Mouse (Mus musculus): ENCODE results near the gene Gm14085. TPM values are rescaled to one million over a fixed set of nuclear protein-coding genes. Genes with fewer than 3 reads are reported as not detected.

Gene Gm14085
- polyA plus RNA-seq, 1 experiment from 2014 or later = 0.07 TPM

DNA sequence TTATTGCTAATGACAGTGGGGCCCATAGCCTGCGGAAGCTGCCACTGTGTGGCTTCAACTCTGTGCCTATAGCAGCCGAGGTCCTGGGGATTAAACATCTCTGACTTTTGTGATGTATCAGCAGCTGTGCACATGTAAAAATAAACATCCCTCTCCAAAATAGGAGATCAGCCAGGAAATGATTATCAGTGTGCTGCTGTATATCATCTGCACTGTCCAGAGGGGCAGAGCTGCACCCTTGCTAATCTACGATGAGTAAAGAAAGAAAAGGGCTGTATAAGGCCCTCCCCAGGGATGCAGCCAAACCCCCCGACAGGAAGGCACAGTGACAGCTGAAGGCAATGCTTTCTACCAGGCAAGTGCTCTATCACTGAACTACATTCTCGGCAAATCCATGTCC is 91.6 kb downstream of the Gm14085 start:
- Histone ChIP-seq H3K27ac (ENCODE audit: low read length) (peak overlapping the region; percentile 71; the same call in 1 of the 2 replicates), H3K4me1 (ENCODE audit: insufficient read depth, low read length) (peaks cover 13% of the 10 kb centered on the region), H3K4me3 (ENCODE audit: low read length) (no peak overlapping the region), H3K36me3 (ENCODE audit: insufficient read depth, low read length) (no peaks in the 10 kb centered on the region), H3K9me3 (ENCODE audit: low read length) (no peaks in the 10 kb centered on the region), H3K9ac (replicated peaks; ENCODE audit: low read length) (no peak overlapping the region), H3K4me2 (replicated peaks; ENCODE audit: low read depth, low read length) (0 out of 2 replicates have a peak overlapping the region, but pooled peaks have one; percentile 18), H3K27me3 (ENCODE audit: insufficient read depth, low read length) (no peaks in the 10 kb centered on the region)
- ATAC-seq (ENCODE audit: low FRiP score, low TSS enrichment) = peak; percentile 78; the same call in 1 of the 2 replicates
- WGBS = 36% methylated on average over 5 of the region's 5 CpGs

DNA sequence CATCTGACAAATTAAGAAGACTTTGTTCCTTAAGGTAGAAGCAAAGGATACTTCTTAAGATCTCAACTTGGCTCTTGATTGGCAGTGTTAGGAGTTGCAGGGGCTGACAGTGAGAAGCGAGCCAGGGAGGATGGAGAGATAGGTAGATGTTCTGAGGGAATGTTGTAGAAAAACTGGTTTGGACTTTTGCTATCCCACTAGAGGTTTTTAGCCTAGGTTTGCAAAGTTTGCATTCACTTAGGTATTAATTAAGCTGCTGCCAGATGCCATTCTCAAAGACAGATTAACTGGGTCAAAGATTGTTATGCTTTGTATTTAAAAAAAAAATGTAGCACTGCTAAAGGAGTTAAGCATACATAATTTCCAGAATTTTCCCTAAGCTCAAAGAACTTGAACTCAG is 92.6 kb downstream of the Gm14085 start:
- H3K36me3 ChIP-seq (ENCODE audit: insufficient read depth, low read length) = no peaks in the 10 kb centered on the region
- no peak overlapping the region for H3K4me3 ChIP-seq (ENCODE audit: low read length)
- no peak overlapping the region for H3K9ac ChIP-seq (replicated peaks; ENCODE audit: low read length)
- WGBS = 70% methylated on average over 1 of the region's 1 CpGs
- H3K4me2 ChIP-seq (replicated peaks; ENCODE audit: low read depth, low read length) = no peak overlapping the region
- ATAC-seq (ENCODE audit: low FRiP score, low TSS enrichment) = no peak
- no peaks in the 10 kb centered on the region for H3K9me3 ChIP-seq (ENCODE audit: low read length)
- H3K4me1 ChIP-seq (ENCODE audit: insufficient read depth, low read length) = peaks cover 13% of the 10 kb centered on the region
- no peak overlapping the region for H3K27ac ChIP-seq (ENCODE audit: low read length)
- no peaks in the 10 kb centered on the region for H3K27me3 ChIP-seq (ENCODE audit: insufficient read depth, low read length)

Other genes with a start within 250 kb of the Gm14085 start
- gene Duox2, start 186.5 kb upstream of the Gm14085 start, polyA plus RNA-seq (2015; fragmentation: Nextera tagmentation; extraction: Ambion mirVana) = 0.06 TPM in 2 replicates
- gene Duoxa2, start 186.0 kb upstream of the Gm14085 start, polyA plus RNA-seq (2015; fragmentation: Nextera tagmentation; extraction: Ambion mirVana) = not detected in 2 replicates
- gene Duoxa1, start 171.2 kb upstream of the Gm14085 start, polyA plus RNA-seq (2015; fragmentation: Nextera tagmentation; extraction: Ambion mirVana) = 0.15 TPM in 1 of 2 replicates, not detected in the other
- 0.05 TPM in 1 of 2 replicates, not detected in the other for gene Duox1, start 169.3 kb upstream of the Gm14085 start, polyA plus RNA-seq (2015; fragmentation: Nextera tagmentation; extraction: Ambion mirVana)
- 2.0 and 2.3 TPM in 2 replicates for gene Shf, start 115.8 kb upstream of the Gm14085 start, polyA plus RNA-seq (2015; fragmentation: Nextera tagmentation; extraction: Ambion mirVana)
- gene Slc28a2, start 58.5 kb upstream of the Gm14085 start, polyA plus RNA-seq (2015; fragmentation: Nextera tagmentation; extraction: Ambion mirVana) = 0.60 TPM in 2 replicates
- 83.1 and 98.7 TPM in 2 replicates for gene Gatm, start 126.4 kb downstream of the Gm14085 start, polyA plus RNA-seq (2015; fragmentation: Nextera tagmentation; extraction: Ambion mirVana)
- gene AA467197, start 152.0 kb downstream of the Gm14085 start, polyA plus RNA-seq (2015; fragmentation: Nextera tagmentation; extraction: Ambion mirVana) = not detected in 2 replicates
- gene Slc30a4, start 217.7 kb downstream of the Gm14085 start, polyA plus RNA-seq (2015; fragmentation: Nextera tagmentation; extraction: Ambion mirVana) = 6.2 and 6.4 TPM in 2 replicates

Data from kidney, embryonic 16.5 days (tissue).